Mouse (Mus musculus) spleen, postnatal 36 days (tissue): ENCODE data around the gene March10.

Source experiments
- DNase-seq, 2 experiments: peaks; one replicate each; pipeline ENCODE4 v3.0.0; 2022; ENCODE audit warnings: low spot score in 2 of 2, mixed read lengths in 1 of 2

Gene March10

DNA sequence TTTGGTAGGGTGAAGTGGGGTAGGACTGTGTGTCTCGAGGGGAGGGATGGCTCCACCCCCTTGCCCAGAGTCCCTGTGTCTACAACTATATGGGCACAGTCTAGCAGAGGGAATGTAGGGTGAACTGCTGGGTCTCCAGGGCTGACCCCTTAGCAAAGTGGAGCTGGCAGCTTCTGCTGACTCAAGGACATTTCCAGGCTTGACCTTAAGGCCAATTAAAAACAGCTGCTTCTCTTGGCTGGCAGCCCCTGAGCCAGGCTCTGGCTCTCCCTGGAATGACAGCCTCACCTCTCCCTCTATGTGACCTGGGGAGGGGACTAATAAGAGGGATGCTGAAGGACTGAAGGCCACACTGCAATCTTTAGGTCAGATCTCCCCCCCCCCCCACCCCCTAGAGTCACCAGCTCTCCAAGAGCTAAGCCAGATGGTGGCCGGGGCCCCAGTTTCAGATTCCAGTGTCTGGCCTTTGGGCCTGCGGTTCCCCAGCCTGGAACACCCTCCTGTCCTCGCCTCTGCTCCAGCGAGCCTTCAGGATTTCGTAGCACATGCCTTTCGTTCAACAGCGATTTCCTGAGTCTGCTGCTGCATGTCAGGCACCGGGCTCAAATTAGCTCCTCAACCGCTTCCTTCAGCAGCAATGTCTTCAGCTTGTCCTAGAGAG is 143.4 kb downstream of the March10 start:
- DNase-seq, result peak in 1 of 2 experiments; percentile 6

DNA sequence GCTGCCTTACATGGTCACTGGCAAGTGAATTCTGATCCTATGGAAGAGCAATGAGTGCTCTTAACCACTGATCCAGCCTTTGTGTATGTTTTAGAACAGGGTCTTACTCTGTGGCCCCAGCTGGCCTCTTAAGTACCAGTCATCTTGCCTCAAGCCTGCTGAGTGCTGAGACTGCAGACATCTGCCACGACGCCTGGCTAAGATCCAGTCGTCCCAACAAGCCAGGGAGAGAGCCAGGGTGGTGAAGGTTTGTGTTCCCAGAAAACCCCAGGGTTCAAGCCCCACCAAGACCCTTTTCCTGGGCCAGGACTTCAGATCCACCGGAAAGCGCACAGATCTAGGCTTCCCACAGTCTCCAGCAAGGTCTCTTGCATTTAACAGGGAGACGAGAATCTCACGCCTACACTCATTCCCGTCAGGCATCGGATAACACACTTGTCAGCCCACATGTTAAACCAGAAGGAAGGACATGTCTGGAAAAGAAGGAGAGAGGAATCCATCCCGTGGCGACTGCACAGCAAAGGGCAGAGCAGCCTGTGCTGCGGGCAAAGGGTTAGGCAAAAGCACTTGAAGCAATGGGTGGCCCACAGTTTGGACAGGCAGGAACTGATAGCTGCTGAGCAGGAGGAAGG is 144.1 kb downstream of the March10 start:
- DNase-seq, result no peak

- DNase-seq, result no peak
Observed at GRCm38 (mm10) chr11:105311291-105311975, 145.1 kb downstream of the March10 start.
